Mouse (Mus musculus) myocyte (in vitro differentiated cells): Measurements from ENCODE around the gene Pex12.

Experiments
- CEBPB ChIP-seq: IDR thresholded peaks from 2 replicates; pipeline ENCODE4 v1.6.1; 2011; ENCODE audit warnings: mild to moderate bottlenecking, moderate library complexity; ENCODE audit not compliant: poor library complexity, insufficient read depth, severe bottlenecking
- E2F4 ChIP-seq: IDR thresholded peaks from one replicate; pipeline ENCODE4 v1.6.1; 2011; ENCODE audit warnings: mild to moderate bottlenecking, control low read depth, moderate library complexity; ENCODE audit not compliant: insufficient read depth
- MAX ChIP-seq: IDR thresholded peaks from one replicate; pipeline ENCODE4 v1.6.1; 2011; ENCODE audit warnings: low read depth, mild to moderate bottlenecking, control low read depth
- MYOG ChIP-seq, 3 experiments: IDR thresholded peaks; one replicate each; pipeline ENCODE4 v1.6.1; 2011; ENCODE audit warnings: control low read depth in 2 of 3, low read depth in 2 of 3, mild to moderate bottlenecking in 2 of 3; ENCODE audit not compliant: insufficient read length in 2 of 3, control insufficient read depth in 1 of 3, insufficient read depth in 1 of 3
- POLR2A ChIP-seq: IDR thresholded peaks from one replicate; pipeline ENCODE4 v1.6.1; 2011; ENCODE audit warnings: low read depth, mild to moderate bottlenecking, control low read depth, moderate library complexity; ENCODE audit not compliant: insufficient read length
- SRF ChIP-seq: IDR thresholded peaks from one replicate; pipeline ENCODE4 v1.6.1; 2011; ENCODE audit warnings: low read depth; ENCODE audit not compliant: control insufficient read depth, insufficient read length
- TCF12 ChIP-seq: IDR thresholded peaks from one replicate; pipeline ENCODE4 v1.6.1; 2011; ENCODE audit warnings: mild to moderate bottlenecking, control low read depth; ENCODE audit not compliant: poor library complexity, insufficient read depth, severe bottlenecking
- USF1 ChIP-seq: IDR thresholded peaks from one replicate; pipeline ENCODE4 v1.6.1; 2011; ENCODE audit warnings: low read depth, mild to moderate bottlenecking, control low read depth, moderate library complexity

DNA sequence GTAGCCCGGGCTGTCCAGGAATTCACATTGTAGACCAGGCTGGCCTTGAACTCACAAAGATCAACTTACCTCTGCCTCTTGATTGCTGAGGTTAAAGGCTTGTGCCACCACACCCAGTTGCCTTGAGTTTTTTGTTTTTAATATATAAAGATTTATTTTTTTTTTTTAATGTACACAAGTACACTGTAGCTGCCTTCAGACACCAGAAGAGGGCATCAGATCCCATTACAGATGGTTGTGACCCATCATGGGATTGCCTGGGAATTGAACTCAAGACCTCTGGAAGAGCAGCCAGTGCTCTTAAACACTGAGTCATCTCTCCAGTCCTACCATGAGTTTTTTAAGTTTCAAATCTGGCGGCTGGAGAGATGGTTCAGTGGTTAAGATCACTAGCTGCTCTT is 955 bp downstream of the Pex12 start:
- TF ChIP-seq POLR2A (no peak), SRF (no peak), CEBPB (no peak), MYOG (IDR thresholded peaks at IDR 0.05; ENCODE audit: control insufficient read depth in 1 of 3, insufficient read depth in 1 of 3, insufficient read length in 2 of 3, low read depth in 2 of 3) (no peak), MAX (no peak), E2F4 (no peak), TCF12 (no peak), USF1 (no peak)
